Mouse (Mus musculus) kidney, postnatal 25 days (tissue): ENCODE results near the gene Tmem223.
"Not testable (repeated sequence)": the region's sequence is repeated elsewhere in the genome, so short reads cannot be mapped to it uniquely, and the experiment has no call there.

ENCODE experiments used
- DNase-seq, 2 experiments: peaks; one replicate each; pipeline ENCODE4 v3.0.0; 2021; ENCODE audit warnings: mixed read lengths in 2 of 2

Tmem223 gene

DNA sequence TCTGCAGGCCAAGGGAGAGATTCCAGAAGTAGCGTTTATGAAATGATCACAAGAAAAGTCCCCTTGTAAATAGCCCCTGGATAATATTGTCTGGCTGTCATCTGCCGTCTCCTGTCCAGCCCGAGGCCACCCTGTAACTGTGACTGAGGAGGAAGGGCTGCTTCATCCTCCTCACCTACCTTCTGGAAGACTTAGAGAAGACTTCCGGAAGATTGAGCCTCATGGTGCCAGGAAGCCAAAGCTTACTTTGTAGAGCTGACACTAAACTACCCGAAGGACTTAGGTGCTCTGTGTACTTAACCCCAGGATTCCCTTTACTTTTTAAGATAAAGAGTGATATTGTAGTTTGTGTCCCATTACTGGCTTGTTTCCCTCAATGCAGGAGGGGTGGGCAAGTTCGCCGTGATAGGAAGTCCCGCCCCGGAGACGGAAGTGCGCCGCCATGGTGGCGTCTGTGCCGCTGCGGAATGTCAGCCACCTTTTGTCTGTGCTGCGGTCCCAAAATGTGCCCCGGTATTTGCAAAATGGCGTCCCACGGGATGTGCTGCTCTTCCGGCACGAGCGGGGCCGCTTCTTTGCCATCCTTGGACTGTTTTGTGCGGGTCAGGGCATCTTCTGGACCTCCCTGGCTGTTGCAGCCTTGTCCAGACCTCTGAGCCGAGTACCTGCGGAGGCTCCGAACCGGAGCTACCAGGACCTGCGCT lies at the start of gene Tmem223:
TSS of gene Tmem223 (plus strand) at position 430 of the 704 bp plus-strand sequence.
- peak; percentile 83 to 91 for DNase-seq

DNA sequence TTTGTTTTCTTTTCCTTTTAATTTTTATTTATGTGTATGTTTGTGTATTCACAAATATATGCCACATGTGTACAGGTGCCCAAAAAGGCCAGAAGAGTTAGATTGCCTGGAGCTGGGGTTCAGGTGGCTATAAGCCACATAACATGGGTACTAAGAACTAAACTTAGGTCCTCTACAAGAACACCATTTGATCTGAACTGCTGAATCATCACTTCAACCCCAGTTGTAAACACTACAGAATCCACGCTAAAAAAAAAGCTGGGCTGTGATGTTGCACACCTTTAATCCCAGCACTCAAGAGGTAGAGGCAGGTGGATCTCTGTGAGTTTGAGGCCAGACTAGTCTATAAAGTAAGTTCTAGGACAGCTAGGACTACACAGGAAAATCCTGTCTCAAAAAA lies 49.4 kb upstream of the Tmem223 start:
- DNase-seq: no peak

DNA sequence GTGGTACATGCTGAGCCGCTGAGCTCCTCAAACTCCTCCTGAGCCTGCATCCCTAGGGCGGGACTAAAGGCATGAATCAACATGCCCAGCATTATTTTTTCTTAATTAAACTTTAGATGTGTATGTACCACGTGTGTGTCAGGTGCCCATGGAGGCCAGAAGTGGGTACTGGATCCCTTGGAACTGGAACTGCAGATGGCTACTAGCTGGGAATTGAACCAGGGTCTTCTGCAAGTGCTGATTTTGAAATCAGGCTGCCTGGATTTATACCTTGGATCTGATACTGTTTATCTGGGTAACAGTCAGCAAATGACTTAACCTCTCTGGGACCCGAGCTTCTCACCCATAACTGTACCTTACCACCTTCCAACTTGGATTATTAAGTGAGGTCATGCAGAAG lies 48.8 kb upstream of the Tmem223 start:
- DNase-seq: no peak

- no peak for DNase-seq
These were observed 48.3 kb upstream of the Tmem223 start for GRCm38 (mm10) chr19:8722559-8722906.

- DNase-seq: peak; percentile 95 to 98
These were observed 47.8 kb upstream of the Tmem223 start, which contains the start of gene Slc3a2 for GRCm38 (mm10) chr19:8722907-8723573. Gene Slc3a2, minus strand, starts transcription at chr19:8723369.

DNA sequence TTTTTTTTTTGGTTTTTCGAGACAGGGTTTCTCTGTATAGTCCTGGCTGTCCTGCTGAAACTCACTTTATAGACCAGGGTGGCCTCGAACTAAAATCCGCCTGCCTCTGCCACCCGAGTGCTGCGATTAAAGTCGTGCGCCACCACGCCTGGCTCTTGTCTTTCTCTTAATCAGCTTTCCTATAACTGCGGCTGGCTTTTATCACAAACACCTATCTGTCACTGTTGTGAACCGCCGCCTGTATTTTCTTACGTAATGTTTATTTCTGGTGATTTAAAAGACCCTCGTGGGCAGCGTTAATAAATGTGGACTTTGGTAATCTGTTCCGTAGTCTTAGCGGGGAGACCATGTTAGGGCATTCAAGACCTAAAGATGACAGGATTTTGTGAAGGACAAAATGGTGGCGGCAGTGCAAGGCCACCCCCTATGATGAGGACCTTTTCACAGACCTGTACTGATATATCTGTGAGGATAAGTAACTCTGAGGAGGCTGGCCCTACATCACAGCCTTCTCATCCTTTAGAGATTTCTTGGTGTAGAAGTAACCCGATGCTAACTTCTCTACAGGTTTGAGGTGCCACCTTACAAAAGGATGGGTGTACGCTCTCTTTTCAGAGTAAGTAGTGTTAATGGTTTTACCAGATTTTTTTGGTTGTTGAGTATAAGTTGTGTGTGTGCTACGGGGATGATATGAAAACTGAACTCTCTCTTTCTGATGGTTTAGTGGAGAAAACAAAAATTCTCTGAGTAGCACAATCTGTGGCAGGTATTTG lies 47.0 kb upstream of the Tmem223 start:
- DNase-seq: peak in 1 of 2 experiments; percentile 18

DNA sequence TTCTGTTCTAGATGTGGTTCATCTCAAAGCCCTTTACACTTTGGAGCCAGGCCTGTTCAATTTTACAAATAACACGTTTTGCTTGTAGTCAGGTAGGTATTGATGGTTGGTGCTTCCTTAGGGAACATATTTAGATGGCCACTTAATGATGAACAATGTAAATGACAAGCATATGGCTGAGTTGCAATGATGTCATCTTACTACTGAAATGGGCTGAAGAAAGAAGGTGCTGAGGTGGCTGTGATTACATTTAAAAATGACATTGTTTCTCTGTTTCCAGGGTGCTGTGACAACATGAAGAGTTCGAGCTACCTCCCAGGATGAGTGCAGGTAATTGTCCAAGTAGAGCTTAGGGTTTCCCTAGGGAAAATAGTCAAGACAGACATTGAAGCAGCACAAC lies 46.4 kb upstream of the Tmem223 start:
- DNase-seq: no peak

DNA sequence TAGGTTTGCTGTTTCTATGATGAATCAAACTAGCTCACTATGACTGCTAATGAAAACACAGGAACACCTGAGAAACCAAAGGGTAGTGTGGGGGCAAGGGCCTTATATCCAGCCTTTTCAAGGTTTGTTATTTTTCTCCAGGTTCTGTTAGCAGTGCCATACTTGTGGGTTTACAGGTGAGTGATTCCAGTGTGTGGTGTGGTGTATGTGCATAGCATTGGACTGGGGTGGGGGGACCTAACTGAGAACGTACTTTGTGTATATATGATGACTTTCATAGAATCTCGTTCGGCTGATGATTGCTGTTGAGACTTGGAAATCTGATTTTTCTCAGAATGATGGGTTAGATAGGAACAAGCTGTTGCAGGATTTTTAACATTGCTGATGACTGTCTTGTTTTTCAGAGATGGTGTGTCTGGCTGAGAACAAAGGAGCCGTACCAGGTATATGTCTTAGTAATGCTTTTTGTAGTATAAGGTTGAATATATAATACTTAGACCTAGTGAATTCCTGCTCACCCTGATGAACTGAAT lies 45.6 kb upstream of the Tmem223 start:
- DNase-seq: no peak

DNA sequence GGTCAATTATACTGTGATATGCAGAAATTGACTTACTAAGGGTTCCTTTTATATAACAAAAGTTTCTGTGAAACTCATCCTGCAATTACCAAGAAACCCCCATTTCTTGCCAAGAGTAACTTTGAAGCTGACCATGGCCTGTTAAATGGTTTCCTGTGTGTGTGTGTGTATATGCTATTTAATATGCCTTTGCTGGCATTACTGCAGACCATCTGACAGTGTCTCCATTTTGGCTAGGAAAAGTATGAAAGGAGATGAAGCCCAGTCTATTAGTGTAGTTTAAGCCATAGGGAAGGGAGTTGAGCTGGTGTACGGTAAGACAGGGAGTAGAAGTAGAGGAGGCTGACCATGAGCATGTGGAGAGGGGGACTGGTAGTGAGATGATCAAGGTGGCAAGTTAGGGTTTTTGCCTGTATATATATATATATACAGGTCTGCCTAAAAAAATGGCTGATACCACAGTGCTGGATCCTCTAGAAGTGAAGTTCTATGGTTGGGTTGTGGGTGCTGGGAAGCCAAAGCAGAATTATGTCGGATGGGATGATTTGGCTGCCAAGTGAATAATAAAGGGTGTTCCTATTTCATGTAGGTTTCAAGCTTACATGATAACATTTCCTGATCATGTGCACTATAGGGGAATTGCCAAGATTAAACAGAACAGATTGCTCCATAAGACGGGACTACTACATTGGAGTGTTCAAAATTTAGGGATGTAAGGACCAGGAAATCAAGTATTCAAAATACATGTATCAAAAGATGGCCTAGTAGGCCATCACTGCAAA lies 44.0 kb upstream of the Tmem223 start:
- DNase-seq: no peak

DNA sequence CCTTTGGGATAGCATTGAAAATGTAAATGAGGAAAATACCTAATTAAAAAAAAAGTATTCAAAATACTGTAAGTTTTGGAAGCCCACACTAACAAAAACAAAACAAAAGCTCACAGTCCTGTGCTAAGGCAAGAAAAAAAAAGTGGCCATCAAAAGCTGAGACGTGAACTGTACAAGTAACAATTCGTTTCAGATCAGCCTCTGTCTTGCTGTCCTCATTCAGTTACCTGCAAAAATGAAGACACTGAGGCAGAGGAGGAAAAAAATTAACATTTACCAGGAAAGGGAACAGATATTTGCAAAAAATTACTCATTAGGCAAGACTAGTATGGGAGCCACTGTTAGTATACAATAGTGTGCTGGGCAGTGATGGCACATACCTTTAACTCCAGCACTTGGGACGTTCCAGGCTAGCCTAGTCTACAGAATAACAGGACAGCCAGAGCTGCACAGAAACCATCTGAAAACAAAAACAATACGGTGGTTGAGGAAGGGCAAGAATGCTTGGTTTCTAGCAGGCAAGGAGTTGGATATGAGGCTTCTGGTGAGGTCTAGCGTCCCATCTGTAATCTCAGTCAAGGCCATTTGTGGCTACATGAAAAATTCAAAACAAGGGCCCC lies 43.2 kb upstream of the Tmem223 start:
- no peak for DNase-seq

- DNase-seq: not testable (repeated sequence)
These were observed 42.3 kb upstream of the Tmem223 start for GRCm38 (mm10) chr19:8728335-8729099.

DNA sequence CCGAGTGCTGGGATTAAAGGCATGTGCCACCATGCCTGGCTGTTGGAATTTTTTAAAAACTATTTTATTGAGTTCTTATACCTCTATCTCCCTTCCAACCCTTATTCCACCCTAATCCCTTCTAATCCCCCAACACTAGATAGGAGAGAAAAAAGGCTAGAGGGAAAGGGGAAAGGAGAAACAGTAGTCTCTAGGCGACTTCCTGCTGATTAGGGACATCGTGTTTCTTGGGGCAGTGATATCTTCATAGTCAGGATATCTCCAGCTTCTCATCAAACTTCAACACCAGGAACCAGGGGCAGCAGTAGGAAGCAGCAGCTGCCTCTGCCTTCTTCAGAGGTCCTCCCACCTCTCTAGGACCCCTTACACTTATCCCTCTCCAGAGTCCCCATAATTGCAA lies 36.5 kb upstream of the Tmem223 start:
- DNase-seq: no peak

GRCm38 (mm10) chr19:8735389-8736159 lies 35.2 kb upstream of the Tmem223 start, which contains the start of gene Wdr74:
Gene Wdr74, plus strand, starts transcription at chr19:8735827.
- DNase-seq: peak; percentile 94 to 95

- no peak for DNase-seq
These were observed 34.7 kb upstream of the Tmem223 start for GRCm38 (mm10) chr19:8736160-8736467.

GRCm38 (mm10) chr19:8738911-8739310 lies 31.9 kb upstream of the Tmem223 start:
- no peak for DNase-seq

- DNase-seq: no peak
These were observed 31.1 kb upstream of the Tmem223 start for GRCm38 (mm10) chr19:8739646-8740045.

GRCm38 (mm10) chr19:8740603-8741002 lies 30.2 kb upstream of the Tmem223 start, which contains the start of gene 1700092M07Rik:
Gene 1700092M07Rik, plus strand, starts transcription at chr19:8740718.
- peak in 1 of 2 experiments; percentile 45 for DNase-seq

DNA sequence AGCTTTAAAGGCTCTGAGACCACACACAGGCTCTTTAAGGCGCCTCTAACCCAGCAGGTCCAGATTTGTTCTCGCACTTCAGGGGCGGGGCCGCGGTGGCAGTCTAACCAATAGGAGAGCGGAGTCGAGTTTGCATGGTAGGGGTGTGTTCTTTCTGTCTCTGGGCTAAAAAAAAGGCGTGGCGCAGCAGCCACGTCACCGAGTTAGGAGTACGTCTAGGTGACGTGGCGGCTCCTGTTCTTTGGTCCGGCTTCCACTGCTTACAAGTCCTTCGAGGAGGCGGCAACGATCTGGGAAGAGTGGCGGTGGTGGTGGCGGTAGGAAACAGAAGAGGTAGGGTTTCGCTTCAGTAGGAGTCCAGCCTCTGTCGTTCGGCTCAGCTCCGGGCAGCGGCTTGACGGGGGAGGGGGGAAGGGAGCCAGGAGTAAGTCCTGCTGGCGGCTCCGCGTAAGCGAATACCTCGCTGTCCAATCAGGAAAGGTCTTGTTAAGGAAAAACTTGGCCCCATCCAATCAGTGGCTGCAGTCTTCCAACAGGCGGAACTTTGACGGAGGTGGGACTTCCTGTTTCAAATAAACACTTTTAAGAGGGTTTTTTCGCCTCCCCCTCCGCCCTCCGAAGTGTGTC lies 29.4 kb upstream of the Tmem223 start, which contains the start of gene Stx5a:
TSS of gene Stx5a (plus strand) at position 171 of the 627 bp plus-strand sequence.
- peak; percentile 98 to 99 for DNase-seq

DNA sequence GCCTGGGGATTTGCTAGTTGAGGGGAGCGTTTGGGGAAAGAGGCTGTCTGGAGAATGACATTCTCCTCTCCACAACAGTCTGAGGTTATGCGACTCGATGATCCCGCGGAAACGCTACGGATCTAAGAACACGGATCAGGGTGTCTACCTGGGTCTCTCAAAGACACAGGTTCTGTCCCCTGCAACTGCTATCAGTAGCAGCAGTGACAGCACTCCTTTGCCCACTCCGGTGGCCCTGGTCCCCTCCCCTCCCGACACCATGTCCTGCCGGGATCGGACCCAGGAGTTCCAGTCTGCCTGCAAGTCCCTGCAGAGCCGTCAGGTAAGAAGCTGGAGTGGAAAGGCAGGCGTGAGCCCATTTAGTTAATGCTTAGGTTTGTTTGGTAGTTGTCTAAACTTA lies 28.6 kb upstream of the Tmem223 start:
- DNase-seq: no peak

- no peak for DNase-seq
These were observed 25.4 kb upstream of the Tmem223 start for GRCm38 (mm10) chr19:8745382-8745781.
